Mouse (Mus musculus) cerebellum, adult 2 months (tissue): Measurements from ENCODE around the gene Nek1. TPM values are rescaled to one million over a fixed set of nuclear protein-coding genes. Genes with fewer than 3 reads are reported as not detected.

Experiments
- DNase-seq, 2 experiments: peaks; one replicate each; pipeline ENCODE4 v3.0.0; 2021
- H3K27ac ChIP-seq: fragments of 200-500 bp; 2 replicates; pipeline ENCODE4 v1.5.1; 2012; ENCODE audit warnings: low read length, control low read depth, inconsistent platforms; ENCODE audit not compliant: insufficient read depth
- H3K27me3 ChIP-seq: fragments of 200-500 bp; 2 replicates; pipeline ENCODE4 v1.6.1; 2012; ENCODE audit warnings: inconsistent platforms, mild to moderate bottlenecking, low read length, moderate library complexity; ENCODE audit not compliant: control insufficient read depth, insufficient read depth
- H3K4me1 ChIP-seq: fragments of 200-500 bp; 2 replicates; pipeline ENCODE4 v1.6.1; 2011; ENCODE audit warnings: low read length; ENCODE audit not compliant: control insufficient read depth, insufficient read depth
- H3K4me3 ChIP-seq: fragments of 200-500 bp; replicated peaks from 2 replicates; pipeline ENCODE3; 2011; ENCODE audit warnings: mild to moderate bottlenecking, low read depth, low read length, control low read depth; ENCODE audit not compliant: insufficient read depth
- CTCF ChIP-seq: fragments of 200-500 bp; IDR thresholded peaks from 2 replicates; pipeline ENCODE4 v1.5.1; 2011; ENCODE audit warnings: low read depth, mild to moderate bottlenecking, control low read depth, low read length, moderate library complexity, borderline replicate concordance; ENCODE audit not compliant: insufficient read depth
- POLR2A ChIP-seq: fragments of 200-500 bp; IDR thresholded peaks from 2 replicates; pipeline ENCODE4 v1.6.1; 2011; ENCODE audit warnings: low read length, control low read depth, borderline replicate concordance; ENCODE audit not compliant: insufficient read depth
- WGBS: fragments of 180-500 bp; shearing (Covaris S2); methylation state at CpG from one replicate; pipeline ENCODE4 v1.1.7; 2018; 5-methylcytosine and 5-hydroxymethylcytosine counted together
- polyA plus RNA-seq: library from polyadenylated mRNA; depleted of rRNA; stranded (reverse); fragments of >200 nt; gene quantifications from 2 replicates; pipeline ENCODE4 v1.2.3, GENCODE M21; 2012; rRNA removed

Gene Nek1
- 22.5 and 23.6 TPM in 2 replicates for polyA plus RNA-seq

DNA sequence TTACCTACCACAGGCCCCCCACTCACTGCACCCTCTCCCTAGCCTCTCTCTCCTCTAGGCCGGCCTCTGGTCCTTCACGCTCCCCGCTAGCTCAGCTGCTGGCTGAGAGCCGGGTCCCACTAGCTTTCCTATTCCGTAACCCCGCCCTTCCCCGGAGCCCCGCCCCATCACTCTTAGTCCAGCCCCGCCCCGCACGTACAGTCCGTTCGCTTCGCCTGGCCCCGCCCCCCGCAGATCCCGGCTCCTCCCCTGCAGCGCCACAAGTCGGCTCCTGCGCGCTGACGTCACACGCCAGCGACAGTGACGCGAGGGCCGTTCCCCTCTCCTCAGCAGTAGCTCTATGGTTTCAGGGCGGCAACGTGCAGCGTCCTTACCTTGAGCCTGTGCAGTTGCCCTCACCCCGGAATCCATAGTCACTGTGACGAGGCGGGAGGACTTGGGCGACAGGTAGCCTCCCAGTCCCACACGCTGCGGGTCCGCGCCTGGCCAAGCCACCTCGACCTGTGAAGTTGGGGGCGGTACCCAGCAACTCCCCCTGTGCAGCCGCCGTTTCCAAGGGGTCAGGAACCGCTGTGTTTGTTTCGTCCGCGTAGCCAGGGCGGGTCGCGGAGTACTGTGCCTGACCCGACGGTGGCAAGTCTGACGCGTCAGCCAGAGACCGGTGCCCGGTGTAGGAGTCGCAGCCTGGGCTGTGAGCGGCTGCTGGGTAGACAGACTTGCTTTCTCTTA lies at the start of gene Nek1:
Gene Nek1 (plus strand): TSS at position 286 of the 729 bp plus-strand sequence.
- Histone ChIP-seq H3K4me1 (peaks cover 2% of the 10 kb centered on the region; the same call in 1 of the 2 replicates), H3K4me3 (peak within 1 kb of the TSS; percentile 91), H3K27ac (peak within 1 kb of the TSS; percentile 40), H3K27me3 (no peaks in the 10 kb centered on the region)
- peak; percentile 97 to 98 for DNase-seq
- under 1% methylated on average over 56 of the region's 57 CpGs for WGBS
- TF ChIP-seq POLR2A: peak; percentile 95
- TF ChIP-seq CTCF: no peak

DNA sequence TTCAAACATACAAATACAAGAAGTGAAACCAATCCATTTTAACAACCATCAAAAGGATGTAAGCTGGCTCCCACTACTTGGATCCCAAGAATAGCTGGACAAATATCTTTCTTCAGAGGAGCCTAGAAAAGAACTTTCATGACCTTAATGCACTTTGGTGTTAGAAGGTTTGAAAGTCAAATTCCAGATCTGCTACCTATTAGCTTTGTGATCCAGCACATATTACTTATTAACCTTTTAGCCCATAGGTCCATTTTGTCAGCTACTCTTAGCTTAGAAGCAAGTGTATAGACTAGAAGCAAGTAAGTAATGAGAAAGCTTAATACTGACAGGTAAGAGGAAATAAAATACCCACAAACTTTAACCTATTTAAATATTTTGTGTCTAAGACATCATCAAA lies 45.5 kb upstream of the Nek1 start:
- Histone ChIP-seq H3K27ac (no peak overlapping the region), H3K27me3 (no peaks in the 10 kb centered on the region; the same call in 1 of the 2 replicates), H3K4me1 (peaks cover 7% of the 10 kb centered on the region; the same call in 1 of the 2 replicates), H3K4me3 (no peak overlapping the region)
- no peak for DNase-seq
- TF ChIP-seq CTCF (no peak), POLR2A (no peak)

DNA sequence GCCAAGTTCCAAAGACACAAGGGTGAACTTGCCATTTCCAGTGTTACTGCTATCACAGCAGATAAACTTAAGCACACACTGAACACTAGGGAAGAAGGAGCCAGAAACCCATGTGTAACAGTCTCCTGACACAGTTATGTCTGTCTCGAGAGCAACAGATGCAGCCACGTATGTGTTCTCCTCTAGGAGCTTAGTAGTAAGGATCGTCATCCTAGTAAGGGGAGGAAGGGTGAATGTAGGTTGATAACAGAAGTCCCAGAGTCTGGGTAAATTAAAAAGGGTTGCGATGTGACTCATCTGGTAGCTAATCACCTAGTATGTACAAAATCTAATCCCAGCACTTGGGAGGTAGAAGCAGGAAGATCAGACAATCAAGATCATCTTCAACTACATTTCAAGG lies 43.1 kb upstream of the Nek1 start:
- H3K4me1 ChIP-seq: peaks cover 7% of the 10 kb centered on the region; the same call in 1 of the 2 replicates
- 24% methylated on average over 4 of the region's 4 CpGs for WGBS
- no peak overlapping the region for H3K4me3 ChIP-seq
- DNase-seq: no peak
- TF ChIP-seq CTCF (no peak), POLR2A (no peak)
- H3K27me3 ChIP-seq: no peaks in the 10 kb centered on the region; the same call in 1 of the 2 replicates
- H3K27ac ChIP-seq: no peak overlapping the region

DNA sequence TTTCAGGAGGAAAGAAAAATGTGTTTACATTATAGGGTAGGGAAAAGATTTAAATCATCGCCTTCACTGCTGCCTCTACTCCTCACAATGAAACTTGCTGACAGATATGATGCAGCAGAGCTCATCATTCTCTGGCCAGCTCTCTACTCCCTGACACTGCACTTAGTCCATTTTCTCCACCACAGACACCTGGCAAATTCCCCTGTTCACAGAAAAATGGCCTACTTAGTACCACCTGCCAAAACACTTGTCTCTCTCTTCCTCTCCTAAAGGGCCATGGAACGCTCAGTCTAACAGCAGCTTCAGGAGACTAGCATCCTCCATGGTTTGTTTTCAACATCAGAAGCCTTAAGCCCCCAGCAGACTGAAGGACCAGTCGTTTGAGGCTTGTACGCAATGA lies 41.7 kb upstream of the Nek1 start:
- Histone ChIP-seq H3K4me3 (peak overlapping the region; percentile 0), H3K27me3 (no peaks in the 10 kb centered on the region; the same call in 1 of the 2 replicates), H3K27ac (0 out of 2 replicates have a peak overlapping the region, but pooled peaks have one; percentile 1), H3K4me1 (peaks cover 7% of the 10 kb centered on the region; the same call in 1 of the 2 replicates)
- TF ChIP-seq POLR2A (no peak), CTCF (no peak)
- WGBS: 23% methylated on average over 4 of the region's 4 CpGs
- peak; percentile 50 to 78 for DNase-seq

DNA sequence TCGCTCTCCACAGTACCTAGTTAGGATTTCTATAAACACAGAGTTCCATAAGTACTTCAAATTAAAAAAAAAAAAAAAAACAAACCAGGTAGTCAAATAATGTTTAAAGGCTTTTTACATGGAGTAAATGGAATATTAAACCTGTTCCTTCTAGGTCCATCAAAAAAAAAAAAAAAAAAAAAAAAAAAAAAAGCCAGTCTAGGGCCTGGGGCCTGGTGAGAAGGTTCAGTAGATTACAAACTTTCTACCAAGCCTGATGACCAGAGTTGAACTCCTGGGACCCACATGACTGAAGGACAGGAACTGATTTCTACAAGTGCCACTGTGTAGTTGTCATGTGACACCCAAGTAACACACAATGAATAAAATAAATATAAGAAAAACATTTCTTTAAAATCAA lies 41.2 kb upstream of the Nek1 start:
- no peaks in the 10 kb centered on the region; the same call in 1 of the 2 replicates for H3K27me3 ChIP-seq
- DNase-seq: no peak
- WGBS: 89% methylated on average over 1 of the region's 1 CpGs
- no peak overlapping the region for H3K27ac ChIP-seq
- no peak overlapping the region for H3K4me3 ChIP-seq
- no peak for TF ChIP-seq POLR2A
- H3K4me1 ChIP-seq: peaks cover 7% of the 10 kb centered on the region; the same call in 1 of the 2 replicates

DNA sequence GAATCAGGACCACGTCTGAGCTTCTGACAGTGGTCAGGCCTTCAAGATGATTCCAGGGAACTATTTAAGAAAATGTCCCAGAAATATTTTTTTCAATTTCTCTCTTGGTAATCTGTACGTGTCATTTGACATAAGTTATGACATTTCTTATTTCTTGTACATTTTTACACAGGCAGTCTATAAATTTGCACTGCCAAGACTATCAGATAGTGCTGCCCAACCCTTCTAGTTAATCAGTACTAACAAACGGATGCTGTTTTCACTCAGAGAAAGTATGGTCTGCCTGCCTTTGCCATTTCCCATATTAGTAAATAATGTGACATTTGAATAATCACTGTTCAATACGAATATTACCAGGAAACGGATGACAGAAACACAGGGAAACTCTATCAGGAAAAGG lies 40.2 kb upstream of the Nek1 start:
- 25% methylated on average over 5 of the region's 5 CpGs for WGBS
- DNase-seq: no peak
- Histone ChIP-seq H3K27ac (no peak overlapping the region; the same call in 1 of the 2 replicates), H3K4me3 (peak overlapping the region; percentile 46), H3K4me1 (peaks cover 7% of the 10 kb centered on the region; the same call in 1 of the 2 replicates), H3K27me3 (no peaks in the 10 kb centered on the region; the same call in 1 of the 2 replicates)
- TF ChIP-seq POLR2A: no peak
- TF ChIP-seq CTCF: no peak

DNA sequence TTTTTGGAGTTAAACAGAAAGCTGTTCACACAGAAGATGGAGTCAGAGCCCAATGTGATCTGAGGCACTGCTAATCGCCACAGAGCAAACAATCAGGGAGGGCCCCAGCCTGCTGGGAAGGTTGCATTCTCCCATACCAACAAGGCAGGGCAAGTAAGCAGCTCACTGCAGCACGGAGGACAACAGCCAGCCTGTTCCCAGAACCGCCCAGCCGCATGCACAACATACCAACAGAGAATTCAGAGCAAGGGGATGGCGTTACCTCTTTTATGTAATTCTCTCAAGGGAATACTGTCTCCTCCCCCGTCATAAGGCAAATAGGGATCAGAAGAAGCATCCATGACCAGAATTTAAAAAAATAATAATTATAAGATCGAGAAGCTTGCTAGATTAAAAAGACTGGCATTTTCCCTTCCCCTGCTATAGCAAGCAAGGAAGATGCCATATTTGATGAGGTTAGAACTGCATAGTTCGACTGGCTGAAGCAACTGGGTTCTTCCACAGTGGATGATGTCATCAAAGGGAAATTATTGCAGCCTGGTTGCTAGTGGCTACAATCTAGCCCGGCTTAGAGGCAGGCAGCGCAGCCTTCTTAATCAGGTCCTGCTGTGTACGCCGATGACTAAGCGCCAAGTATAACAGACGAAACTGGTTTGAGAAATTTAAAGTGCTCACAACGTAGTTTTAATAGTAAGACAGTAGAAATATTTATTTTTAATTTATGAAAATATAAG lies 38.5 kb upstream of the Nek1 start:
- TF ChIP-seq CTCF: no peak
- peak; percentile 64; the same call in 1 of the 2 replicates for TF ChIP-seq POLR2A
- WGBS: under 1% methylated on average over 15 of the region's 15 CpGs
- Histone ChIP-seq H3K27ac (peak overlapping the region; percentile 90), H3K27me3 (no peaks in the 10 kb centered on the region; the same call in 1 of the 2 replicates), H3K4me3 (peak overlapping the region; percentile 90), H3K4me1 (peaks cover 7% of the 10 kb centered on the region; the same call in 1 of the 2 replicates)
- DNase-seq: peak; percentile 79 to 93
